Mouse (Mus musculus) midbrain, embryonic 13.5 days (tissue): ENCODE measurements at regions not wholly inside any gene's neighbourhood (a gene's known extent, or its start where the extent isn't known, plus 50 kb on each side); places are given as distances from the start of the nearest gene placed in this dataset.

Experiments
- ATAC-seq: fragments of 200-750 bp; cut with Nextera tagmentation; 2 replicates; pipeline ENCODE4 v1.8.0; 2017; ENCODE audit warnings: mild to moderate bottlenecking, moderate TSS enrichment, moderate library complexity
- H3K27ac ChIP-seq: fragments of 300-500 bp; sonication (generic); 2 replicates; pipeline ENCODE4 v1.5.1; 2015; ENCODE audit warnings: inconsistent platforms, mild to moderate bottlenecking, moderate library complexity
- H3K27me3 ChIP-seq: fragments of 300-500 bp; sonication (generic); 2 replicates; pipeline ENCODE4 v1.6.1; 2015; ENCODE audit warnings: mild to moderate bottlenecking, inconsistent platforms
- H3K36me3 ChIP-seq: fragments of 300-500 bp; sonication (generic); 2 replicates; pipeline ENCODE4 v1.6.1; 2015; ENCODE audit warnings: mild to moderate bottlenecking, inconsistent platforms
- H3K4me1 ChIP-seq: fragments of 300-500 bp; sonication (generic); replicated peaks from 2 replicates; pipeline ENCODE4 v1.6.1; 2015; ENCODE audit warnings: inconsistent platforms
- H3K4me2 ChIP-seq: fragments of 300-500 bp; sonication (generic); replicated peaks from 2 replicates; pipeline ENCODE4 v1.6.1; 2015; ENCODE audit warnings: moderate library complexity, mild to moderate bottlenecking, inconsistent platforms
- H3K4me3 ChIP-seq: fragments of 300-500 bp; sonication (generic); replicated peaks from 2 replicates; pipeline ENCODE4 v1.5.1; 2015; ENCODE audit warnings: mild to moderate bottlenecking, inconsistent platforms
- H3K9ac ChIP-seq: fragments of 300-500 bp; sonication (generic); replicated peaks from 2 replicates; pipeline ENCODE4 v1.6.1; 2015; ENCODE audit warnings: mild to moderate bottlenecking, inconsistent platforms
- H3K9me3 ChIP-seq: fragments of 300-500 bp; sonication (generic); 2 replicates; pipeline ENCODE4 v1.6.1; 2016; ENCODE audit warnings: mild to moderate bottlenecking, inconsistent platforms
- WGBS: fragments of 180-500 bp; shearing (Covaris S2); methylation state at CpG from one replicate; pipeline ENCODE4 v1.1.7; 2015; 5-methylcytosine and 5-hydroxymethylcytosine counted together

DNA sequence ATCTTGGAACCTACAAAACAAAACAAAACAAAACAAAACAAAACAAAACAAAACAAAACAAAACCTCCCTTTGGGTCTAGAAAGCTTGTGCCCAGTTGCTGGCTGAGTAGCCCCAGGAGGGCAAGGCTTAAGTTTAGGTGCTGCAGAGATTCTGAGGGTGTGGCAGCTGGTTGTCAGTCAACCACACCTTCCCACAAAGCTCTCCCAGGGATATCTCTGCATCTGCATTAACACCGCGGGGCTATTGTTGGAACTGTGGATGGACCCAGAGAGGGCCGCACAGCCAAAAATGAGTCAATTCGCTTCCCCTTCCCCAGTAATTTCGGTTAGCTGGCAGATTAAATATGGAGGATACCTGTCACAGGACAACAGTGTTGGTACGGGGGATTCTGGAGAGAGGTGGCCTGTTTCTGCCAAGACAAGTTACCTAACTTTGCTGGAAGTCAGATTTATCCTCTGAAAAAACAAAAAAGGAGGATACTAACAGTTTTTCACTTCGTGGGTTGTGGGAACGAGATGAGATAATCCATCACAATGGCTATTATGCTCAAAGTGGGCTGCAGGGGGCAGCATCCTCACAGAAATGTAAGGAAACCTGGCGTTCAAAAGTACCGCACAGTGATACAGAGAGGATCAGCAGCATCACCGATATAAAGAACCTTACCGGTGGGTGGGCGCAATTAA, 96.7 kb downstream of the 1500009L16Rik start:
- Histone ChIP-seq H3K4me2 (peak overlapping the region; percentile 28), H3K36me3 (no peaks in the 10 kb centered on the region), H3K27ac (no peak overlapping the region), H3K9me3 (no peaks in the 10 kb centered on the region), H3K4me1 (no peaks in the 10 kb centered on the region; the same call in 1 of the 2 replicates), H3K9ac (no peak overlapping the region), H3K27me3 (peaks cover 6% of the 10 kb centered on the region), H3K4me3 (no peak overlapping the region)
- WGBS = 9% methylated on average over 13 of the region's 13 CpGs
- peak; percentile 75 for ATAC-seq

DNA sequence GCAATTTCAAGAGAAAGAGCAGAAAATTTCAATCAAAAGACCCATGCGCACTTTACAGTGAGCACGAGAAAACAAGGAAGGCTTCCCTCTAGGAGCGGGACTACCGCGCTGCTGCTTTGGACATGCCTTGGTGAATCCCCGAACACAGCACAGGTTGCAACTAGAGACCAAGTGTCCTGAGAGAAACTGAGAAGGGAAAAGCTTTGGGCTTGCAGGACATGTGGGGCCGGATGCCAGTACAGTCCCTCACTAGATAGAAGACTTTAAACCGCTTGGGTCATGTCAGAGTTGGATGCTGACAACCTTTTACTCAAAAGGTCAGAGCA, 97.2 kb downstream of the 1500009L16Rik start:
- H3K4me1 ChIP-seq = no peaks in the 10 kb centered on the region; the same call in 1 of the 2 replicates
- H3K4me2 ChIP-seq = peak overlapping the region; percentile 17; the same call in 1 of the 2 replicates
- H3K36me3 ChIP-seq = no peaks in the 10 kb centered on the region
- no peaks in the 10 kb centered on the region for H3K9me3 ChIP-seq
- peak; percentile 58; the same call in 1 of the 2 replicates for ATAC-seq
- peaks cover 6% of the 10 kb centered on the region for H3K27me3 ChIP-seq
- WGBS = 68% methylated on average over 8 of the region's 8 CpGs
- no peak overlapping the region for H3K4me3 ChIP-seq
- H3K9ac ChIP-seq = no peak overlapping the region
- H3K27ac ChIP-seq = no peak overlapping the region

DNA sequence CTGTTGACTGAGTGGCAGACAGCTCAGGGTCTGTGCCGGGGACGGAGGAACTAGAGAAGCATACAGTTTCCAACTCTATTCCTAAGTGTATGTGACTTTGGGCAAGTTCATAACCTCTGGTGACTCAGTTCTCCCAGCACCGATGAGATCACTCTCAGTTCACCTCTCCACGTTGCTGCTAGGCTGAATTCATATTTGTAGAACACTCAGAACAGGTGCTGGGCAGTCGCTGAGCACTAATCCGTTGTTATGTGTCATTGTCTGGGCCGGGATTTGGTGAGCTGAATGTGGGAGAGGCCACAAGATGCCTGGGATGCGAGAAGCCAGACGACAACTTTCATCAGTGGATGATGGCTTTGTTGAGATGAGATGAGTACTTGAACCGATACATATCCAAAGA, 98.4 kb downstream of the 1500009L16Rik start:
- 63% methylated on average over 10 of the region's 10 CpGs for WGBS
- no peak for ATAC-seq
- Histone ChIP-seq H3K4me1 (no peaks in the 10 kb centered on the region; the same call in 1 of the 2 replicates), H3K4me3 (no peak overlapping the region), H3K27ac (no peak overlapping the region), H3K36me3 (no peaks in the 10 kb centered on the region), H3K4me2 (no peak overlapping the region), H3K9me3 (no peaks in the 10 kb centered on the region), H3K9ac (no peak overlapping the region), H3K27me3 (peaks cover 6% of the 10 kb centered on the region)

DNA sequence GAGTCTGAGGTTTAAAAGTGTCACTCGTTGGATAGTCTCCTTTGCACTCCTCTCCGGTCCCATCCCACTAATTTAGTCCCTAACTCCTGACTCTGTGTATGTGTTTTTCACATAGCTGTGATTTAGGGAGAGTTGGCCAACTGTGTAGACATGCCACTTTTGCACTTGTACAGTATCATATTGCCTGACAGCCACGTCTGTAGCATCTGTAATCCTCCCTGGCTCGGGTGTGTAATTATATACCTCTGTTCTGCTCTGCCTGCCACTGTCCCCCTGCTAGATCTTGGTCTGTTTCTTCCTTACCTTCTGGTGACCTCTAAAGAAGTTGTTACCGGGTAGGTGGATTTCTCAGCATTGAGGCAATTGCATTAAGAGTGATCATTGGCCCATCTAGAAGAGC, 103.4 kb downstream of the 1500009L16Rik start:
- no peaks in the 10 kb centered on the region for H3K36me3 ChIP-seq
- no peaks in the 10 kb centered on the region; the same call in 1 of the 2 replicates for H3K4me1 ChIP-seq
- no peak overlapping the region for H3K9ac ChIP-seq
- 89% methylated on average over 5 of the region's 5 CpGs for WGBS
- H3K27me3 ChIP-seq = no peaks in the 10 kb centered on the region
- H3K27ac ChIP-seq = no peak overlapping the region
- no peak overlapping the region for H3K4me3 ChIP-seq
- H3K4me2 ChIP-seq = no peak overlapping the region
- no peak for ATAC-seq
- no peaks in the 10 kb centered on the region for H3K9me3 ChIP-seq

DNA sequence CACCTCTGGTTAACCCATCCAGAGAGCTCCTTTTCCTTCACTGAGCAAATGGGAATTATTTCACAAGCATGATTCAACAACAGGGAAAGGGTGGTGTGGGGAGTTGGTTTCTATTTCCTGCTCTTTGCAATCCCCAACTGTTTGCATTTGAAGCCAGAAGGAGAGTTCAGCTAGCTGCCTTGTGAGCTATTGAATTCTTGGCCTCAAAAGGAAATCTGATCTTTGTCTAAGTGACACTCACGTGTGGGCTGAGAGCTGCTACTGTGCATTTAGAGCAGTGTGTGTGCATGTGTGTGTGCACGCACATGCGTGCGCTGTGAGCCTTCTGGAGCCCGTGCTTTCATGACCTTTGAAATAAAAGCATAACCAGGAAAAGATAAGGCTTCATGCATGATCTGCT, 113.7 kb downstream of the 1500009L16Rik start:
- ATAC-seq = no peak
- Histone ChIP-seq H3K4me3 (no peak overlapping the region), H3K9ac (no peak overlapping the region), H3K4me2 (no peak overlapping the region), H3K27ac (no peak overlapping the region), H3K9me3 (no peaks in the 10 kb centered on the region), H3K36me3 (no peaks in the 10 kb centered on the region), H3K4me1 (no peaks in the 10 kb centered on the region), H3K27me3 (no peaks in the 10 kb centered on the region)
- WGBS = 76% methylated on average over 5 of the region's 5 CpGs

DNA sequence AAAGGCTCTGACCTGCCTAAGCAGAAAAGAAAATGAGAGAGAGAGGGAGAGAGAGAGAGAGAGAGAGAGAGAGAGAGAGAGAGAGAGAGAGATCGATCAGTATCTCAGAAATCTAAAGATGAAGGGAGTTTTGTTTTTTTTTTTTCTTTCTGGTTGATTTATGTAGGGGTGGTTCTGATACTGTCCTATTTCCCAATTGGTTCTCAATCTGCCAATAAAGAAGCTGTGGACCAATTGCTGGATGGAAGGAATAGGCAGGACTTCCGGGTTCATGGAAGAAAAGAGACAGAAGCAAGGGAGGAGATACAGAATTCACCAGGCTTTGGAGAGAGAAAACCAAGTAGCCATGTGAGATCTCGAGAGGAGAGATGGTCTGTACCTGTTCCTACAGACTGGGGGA, 117.6 kb downstream of the 1500009L16Rik start:
- Histone ChIP-seq H3K27me3 (no peaks in the 10 kb centered on the region), H3K9me3 (0 out of 2 replicates have a peak, but pooled peaks cover 3% of the 10 kb centered on the region), H3K4me3 (no peak overlapping the region), H3K4me2 (no peak overlapping the region), H3K36me3 (no peaks in the 10 kb centered on the region), H3K9ac (no peak overlapping the region), H3K4me1 (no peaks in the 10 kb centered on the region), H3K27ac (no peak overlapping the region)
- no peak for ATAC-seq
- whole genome bisulfite sequencing = 90% methylated on average over 3 of the region's 3 CpGs

DNA sequence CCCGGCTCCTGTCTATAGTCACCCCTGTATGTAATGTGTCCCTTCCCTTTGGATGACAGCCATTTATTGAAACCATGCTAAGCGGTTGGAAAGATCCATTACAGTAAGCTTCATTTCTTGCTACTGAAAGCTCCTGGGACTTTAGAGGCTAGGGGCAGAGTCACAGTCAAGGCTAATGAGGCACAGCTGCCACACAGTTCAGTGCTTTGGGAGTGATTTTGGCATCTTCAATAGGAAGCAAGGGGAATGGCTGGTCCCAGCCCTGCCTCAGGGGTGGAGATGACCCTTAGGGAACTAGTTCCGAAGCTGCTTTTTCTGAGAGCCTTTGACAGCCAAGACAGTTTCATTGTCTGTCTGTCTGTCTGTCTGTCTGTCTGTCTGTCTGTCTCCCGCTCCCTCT, 128.2 kb downstream of the 1500009L16Rik start:
- Histone ChIP-seq H3K9me3 (no peaks in the 10 kb centered on the region), H3K4me1 (0 out of 2 replicates have a peak, but pooled peaks cover 8% of the 10 kb centered on the region), H3K27me3 (no peaks in the 10 kb centered on the region), H3K9ac (no peak overlapping the region), H3K36me3 (no peaks in the 10 kb centered on the region), H3K27ac (no peak overlapping the region), H3K4me3 (no peak overlapping the region), H3K4me2 (no peak overlapping the region)
- WGBS = 60% methylated on average over 4 of the region's 4 CpGs
- peak; percentile 48; the same call in 1 of the 2 replicates for ATAC-seq

DNA sequence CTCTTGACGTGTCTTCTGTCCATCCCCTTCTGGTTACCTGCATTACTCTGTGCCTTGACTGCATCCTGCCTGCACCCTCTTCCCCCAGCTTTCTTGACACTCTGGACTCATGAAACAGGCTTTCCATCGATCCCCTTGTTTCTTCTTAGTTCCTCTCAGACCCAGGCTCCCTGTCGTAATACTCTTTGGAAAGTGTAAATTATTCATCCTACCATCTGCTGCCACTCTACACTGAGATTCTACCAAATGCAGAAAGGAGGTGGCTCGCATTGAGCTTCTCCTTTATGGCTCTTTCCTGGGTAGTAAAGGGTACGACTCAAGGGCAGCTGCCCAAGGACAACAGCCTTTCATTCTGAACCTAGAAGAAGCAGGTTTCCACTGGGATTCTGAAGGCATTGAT, 129.5 kb downstream of the 1500009L16Rik start:
- no peak for ATAC-seq
- Histone ChIP-seq H3K9ac (no peak overlapping the region), H3K27ac (no peak overlapping the region), H3K9me3 (no peaks in the 10 kb centered on the region), H3K4me3 (no peak overlapping the region), H3K4me1 (0 out of 2 replicates have a peak, but pooled peaks cover 8% of the 10 kb centered on the region), H3K36me3 (no peaks in the 10 kb centered on the region), H3K27me3 (no peaks in the 10 kb centered on the region), H3K4me2 (no peak overlapping the region)
- 66% methylated on average over 5 of the region's 5 CpGs for WGBS

DNA sequence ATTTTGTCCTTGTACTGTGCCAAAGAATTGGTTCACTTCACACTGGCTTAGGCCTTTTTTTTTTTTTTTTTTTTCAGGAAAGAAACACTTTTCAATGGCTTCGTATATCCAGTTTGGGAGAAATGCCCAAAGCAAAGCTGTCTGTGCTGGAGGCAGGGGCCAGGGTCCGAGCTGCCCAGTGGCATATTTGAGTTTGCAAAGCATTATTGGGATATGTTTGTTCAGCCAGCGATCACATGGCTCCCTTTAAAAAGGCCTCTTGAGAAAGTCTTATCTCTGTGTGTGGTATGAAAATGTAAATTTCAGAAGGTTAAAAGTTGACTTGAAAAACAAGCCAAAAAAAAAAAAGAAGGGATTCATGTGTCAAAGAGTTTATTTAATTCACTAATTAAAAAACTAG, 130.1 kb downstream of the 1500009L16Rik start:
- no peaks in the 10 kb centered on the region for H3K27me3 ChIP-seq
- ATAC-seq = no peak
- no peaks in the 10 kb centered on the region for H3K9me3 ChIP-seq
- 68% methylated on average over 3 of the region's 3 CpGs for WGBS
- H3K4me2 ChIP-seq = no peak overlapping the region
- no peaks in the 10 kb centered on the region for H3K36me3 ChIP-seq
- H3K9ac ChIP-seq = no peak overlapping the region
- H3K4me1 ChIP-seq = 0 out of 2 replicates have a peak, but pooled peaks cover 8% of the 10 kb centered on the region
- H3K27ac ChIP-seq = no peak overlapping the region
- no peak overlapping the region for H3K4me3 ChIP-seq

DNA sequence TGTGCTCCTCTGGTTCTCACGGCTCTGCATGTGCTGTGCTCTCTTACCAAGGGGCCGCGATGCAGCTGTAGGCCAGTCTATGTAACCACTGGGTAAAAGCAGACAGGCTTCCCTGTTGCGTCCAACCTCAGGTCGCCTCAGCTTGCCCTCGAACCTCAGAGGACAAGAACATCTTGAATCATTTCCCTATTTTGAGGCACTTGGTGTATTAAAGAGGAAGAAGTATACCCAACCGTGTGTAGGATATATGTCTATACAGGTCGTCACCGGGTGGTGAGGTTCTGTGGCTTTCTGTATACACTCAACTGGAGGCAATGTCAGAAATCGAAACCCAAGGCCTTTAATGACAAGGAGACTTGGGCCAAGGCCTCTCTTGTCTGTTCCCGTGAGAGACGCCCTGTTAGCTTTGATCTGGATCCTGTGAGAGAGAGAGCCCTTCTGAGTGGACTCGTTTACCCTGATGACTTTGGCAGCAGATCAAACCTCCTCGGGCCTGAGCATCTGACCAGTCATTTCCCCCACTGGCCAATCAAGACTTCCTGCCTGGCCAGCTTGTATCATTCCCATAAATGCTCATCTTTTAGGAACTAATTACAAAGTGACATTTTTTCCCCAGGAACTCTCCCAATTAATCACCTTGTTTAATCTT, 135.3 kb downstream of the 1500009L16Rik start:
- H3K9me3 ChIP-seq = no peaks in the 10 kb centered on the region
- 0 out of 2 replicates have a peak, but pooled peaks cover 9% of the 10 kb centered on the region for H3K4me1 ChIP-seq
- ATAC-seq = no peak
- H3K4me2 ChIP-seq = no peak overlapping the region
- 83% methylated on average over 14 of the region's 14 CpGs for WGBS
- no peak overlapping the region for H3K4me3 ChIP-seq
- H3K9ac ChIP-seq = no peak overlapping the region
- H3K27ac ChIP-seq = no peak overlapping the region
- no peaks in the 10 kb centered on the region for H3K36me3 ChIP-seq
- H3K27me3 ChIP-seq = no peaks in the 10 kb centered on the region

DNA sequence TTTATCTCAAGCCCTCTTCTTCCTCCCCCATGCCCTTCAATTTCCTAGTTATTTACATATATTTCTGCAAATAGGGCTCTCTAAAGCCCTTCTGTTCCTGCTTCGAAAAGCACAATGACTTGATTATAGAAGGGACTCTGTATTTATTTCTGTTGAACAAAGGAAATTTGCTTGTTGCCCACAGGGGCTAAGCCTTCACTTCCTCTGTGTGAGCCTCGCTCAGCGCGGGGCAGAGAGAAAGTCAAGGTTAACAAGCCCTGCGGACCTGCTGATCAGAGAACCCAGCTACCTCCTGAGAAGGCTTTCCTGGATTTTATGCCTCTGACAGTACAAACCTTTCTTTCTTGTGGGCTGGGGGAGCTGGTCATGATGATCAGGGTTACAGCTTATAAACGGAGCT, 136.0 kb downstream of the 1500009L16Rik start:
- Histone ChIP-seq H3K27ac (no peak overlapping the region), H3K9ac (no peak overlapping the region), H3K4me3 (no peak overlapping the region), H3K9me3 (no peaks in the 10 kb centered on the region), H3K4me2 (no peak overlapping the region), H3K27me3 (no peaks in the 10 kb centered on the region), H3K4me1 (0 out of 2 replicates have a peak, but pooled peaks cover 9% of the 10 kb centered on the region), H3K36me3 (no peaks in the 10 kb centered on the region)
- 57% methylated on average over 6 of the region's 6 CpGs for WGBS
- no peak for ATAC-seq

DNA sequence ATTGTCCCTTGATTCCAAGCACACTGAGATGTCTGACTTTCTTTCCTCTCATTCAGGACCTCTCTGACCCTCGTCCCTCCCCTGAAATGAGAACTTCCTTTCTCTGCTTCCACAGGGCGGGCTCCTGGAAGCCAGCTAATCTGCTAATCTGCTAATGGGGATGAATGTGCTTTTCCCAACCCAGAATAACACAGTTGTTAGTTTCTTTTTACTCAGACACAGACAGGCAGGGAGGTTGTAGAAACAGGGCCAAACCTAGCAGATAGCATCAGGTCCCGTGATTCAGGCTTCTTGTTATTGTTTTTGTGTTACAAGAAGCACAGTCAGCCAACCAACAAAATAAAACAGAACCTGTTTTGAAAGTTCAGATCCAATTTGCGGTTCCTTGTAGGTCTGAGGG, 137.0 kb downstream of the 1500009L16Rik start:
- Histone ChIP-seq H3K9ac (no peak overlapping the region), H3K36me3 (no peaks in the 10 kb centered on the region), H3K4me1 (0 out of 2 replicates have a peak, but pooled peaks cover 9% of the 10 kb centered on the region), H3K27ac (no peak overlapping the region), H3K9me3 (no peaks in the 10 kb centered on the region), H3K4me2 (no peak overlapping the region), H3K27me3 (no peaks in the 10 kb centered on the region), H3K4me3 (no peak overlapping the region)
- 63% methylated on average over 4 of the region's 4 CpGs for WGBS
- no peak for ATAC-seq
